In genomic region chr1:134092852-134093770, GRCm38 (mm10) we compare ENCODE assay signal across 8 mouse cellular contexts. TPM values are rescaled to one million over a fixed set of nuclear protein-coding genes. Genes with fewer than 3 reads are reported as not detected.
DNase-seq lines count a peak whose midpoint lies in the region; ATAC-seq and TF ChIP-seq lines count a peak whose summit lies in the region.

No protein-coding gene starts in this region.

- 2% methylated on average over 43 of the region's 43 CpGs for WGBS in cerebellum, adult 2 months
- WGBS in lung, embryonic 16.5 days, result 2% methylated on average over 37 of the region's 43 CpGs
- WGBS in thymus, adult 2 months, result 3% methylated on average over 43 of the region's 43 CpGs

- H3K36me3 ChIP-seq in MEL (ENCODE audit: control insufficient read depth in 1 of 2, insufficient read depth in 2 of 2, low read length in 2 of 2), result peaks cover 0 to 34% of the 10 kb centered on the region in 2 experiments; a peak in 2 of 4 replicates
- no peaks in the 10 kb centered on the region for H3K36me3 ChIP-seq in lung, embryonic 16.5 days (ENCODE audit: control insufficient read depth, insufficient read depth, low read length)
- H3K36me3 ChIP-seq in thymus, adult 2 months (ENCODE audit: control insufficient read depth, insufficient read depth, low read length), result no peaks in the 10 kb centered on the region

- peak; percentile 62 to 75 for ATAC-seq in hematopoietic stem cell, adult 5-6 weeks (replicated peaks in 1 of 2; ENCODE audit: insufficient read depth in 1 of 2, low FRiP score in 2 of 2, low TSS enrichment in 1 of 2, low read depth in 1 of 2, poor library complexity in 2 of 2, severe bottlenecking in 2 of 2)
- ATAC-seq in lung, embryonic 16.5 days (ENCODE audit: low read depth), result peak; percentile 93

- TF ChIP-seq CTCF in MEL (IDR thresholded peaks at IDR 0.05 in 2 of 3, conservative IDR thresholded peaks at IDR 0.05 in 1 of 3; ENCODE audit: control insufficient read depth in 1 of 3, insufficient read depth in 1 of 3, low read depth in 2 of 3, low read length in 3 of 3, poor library complexity in 1 of 3, severe bottlenecking in 1 of 3), result no peak
- TF ChIP-seq CTCF in cerebellum, adult 2 months (IDR thresholded peaks at IDR 0.05; ENCODE audit: borderline replicate concordance, insufficient read depth, low read depth, low read length), result no peak
- no peak; the same call in 1 of the 2 replicates for TF ChIP-seq CTCF in thymus, adult 2 months (IDR thresholded peaks at IDR 0.05; ENCODE audit: borderline replicate concordance, control insufficient read depth, extremely low read depth, insufficient read depth, low read length, poor library complexity)

- no peaks in the 10 kb centered on the region for H3K9me3 ChIP-seq in MEL (replicated peaks; ENCODE audit: insufficient read depth, low read length)
- H3K9me3 ChIP-seq in lung, embryonic 16.5 days (ENCODE audit: control insufficient read depth, low read length), result no peaks in the 10 kb centered on the region

- peak overlapping the region; percentile 81 for H3K4me2 ChIP-seq in lung, embryonic 16.5 days (ENCODE audit: low read depth, low read length)

- no peaks in the 10 kb centered on the region; the same call in 1 of the 2 replicates for H3K79me2 ChIP-seq in MEL (ENCODE audit: control insufficient read depth, insufficient read depth, low read length, poor library complexity)

- peak in 1 of 2 experiments; percentile 35; a peak in 2 of 4 replicates for TF ChIP-seq EP300 in MEL (IDR thresholded peaks at IDR 0.05; ENCODE audit: low read depth in 1 of 2, low read length in 2 of 2)

- DNase-seq in MEL (ENCODE audit: low read depth, low spot score), result peak; percentile 96
- DNase-seq in cerebellum, adult 2 months, result peak; percentile 92 to 95
- peak; percentile 84 for DNase-seq in forelimb bud, embryonic 11.5 days (ENCODE audit: low read depth, low spot score)
- peak; percentile 93 for DNase-seq in layer of hippocampus, adult 9-11 months
- peak; percentile 90 for DNase-seq in ovary, adult 18-20 months (ENCODE audit: low spot score)
- DNase-seq in thymus, adult 2 months, result peak; percentile 87

- H3K4me1 ChIP-seq in MEL (ENCODE audit: control insufficient read depth in 1 of 2, insufficient read depth in 2 of 2, low read length in 2 of 2), result peaks cover 9 to 55% of the 10 kb centered on the region in 2 experiments; a peak in 3 of 4 replicates
- H3K4me1 ChIP-seq in cerebellum, adult 2 months (ENCODE audit: control insufficient read depth, insufficient read depth, low read length), result peaks cover 22% of the 10 kb centered on the region
- H3K4me1 ChIP-seq in lung, embryonic 16.5 days (replicated peaks; ENCODE audit: control insufficient read depth, insufficient read depth, low read length), result peaks cover 52% of the 10 kb centered on the region
- H3K4me1 ChIP-seq in thymus, adult 2 months (replicated peaks; ENCODE audit: control insufficient read depth, insufficient read depth, low read length), result peaks cover 53% of the 10 kb centered on the region

- no peaks in the 10 kb centered on the region for H3K27me3 ChIP-seq in MEL (ENCODE audit: control insufficient read depth in 1 of 2, insufficient read depth in 2 of 2, low read length in 2 of 2)
- no peaks in the 10 kb centered on the region for H3K27me3 ChIP-seq in cerebellum, adult 2 months (ENCODE audit: control insufficient read depth, insufficient read depth, low read length)
- H3K27me3 ChIP-seq in lung, embryonic 16.5 days (ENCODE audit: control insufficient read depth, insufficient read depth, low read depth, low read length), result no peaks in the 10 kb centered on the region
- H3K27me3 ChIP-seq in thymus, adult 2 months (ENCODE audit: control insufficient read depth, insufficient read depth, low read length), result no peaks in the 10 kb centered on the region

- H3K27ac ChIP-seq in MEL (ENCODE audit: control insufficient read depth, low read depth, low read length), result peak overlapping the region; percentile 79
- peak overlapping the region; percentile 97 for H3K27ac ChIP-seq in cerebellum, adult 2 months (ENCODE audit: insufficient read depth, low read length)
- peak overlapping the region; percentile 95 for H3K27ac ChIP-seq in lung, embryonic 16.5 days (ENCODE audit: low read length)
- H3K27ac ChIP-seq in thymus, adult 2 months (ENCODE audit: control insufficient read depth, insufficient read depth, low read length), result peak overlapping the region; percentile 69

- peak overlapping the region; percentile 74 for H3K9ac ChIP-seq in MEL (ENCODE audit: control insufficient read depth, low read depth, low read length, poor library complexity, severe bottlenecking)
- peak overlapping the region; percentile 73 for H3K9ac ChIP-seq in lung, embryonic 16.5 days (ENCODE audit: low read length)

- peak in 1 of 2 experiments; percentile 46; a peak in 1 of 4 replicates for TF ChIP-seq POLR2A in MEL (IDR thresholded peaks at IDR 0.05; ENCODE audit: control insufficient read depth in 1 of 2, insufficient read depth in 1 of 2, low read depth in 1 of 2, low read length in 2 of 2, poor library complexity in 1 of 2)
- peak; percentile 76 for TF ChIP-seq POLR2A in cerebellum, adult 2 months (IDR thresholded peaks at IDR 0.05; ENCODE audit: borderline replicate concordance, insufficient read depth, low read length)
- 0 out of 2 replicates have a peak, but pooled peaks have one; percentile 42 for TF ChIP-seq POLR2A in thymus, adult 2 months (IDR thresholded peaks at IDR 0.05; ENCODE audit: control insufficient read depth, extremely low read depth, insufficient read depth, low read length, poor library complexity)

- no peak for TF ChIP-seq RAD21 in MEL (IDR thresholded peaks at IDR 0.05; ENCODE audit: low read depth, low read length)

- H3K4me3 ChIP-seq in MEL (ENCODE audit: control insufficient read depth in 1 of 2, insufficient read depth in 1 of 2, low read depth in 2 of 2, low read length in 2 of 2), result peak overlapping the region; percentile 58 to 74
- peak overlapping the region; percentile 92 for H3K4me3 ChIP-seq in cerebellum, adult 2 months (replicated peaks; ENCODE audit: insufficient read depth, low read depth, low read length)
- peak overlapping the region; percentile 54 for H3K4me3 ChIP-seq in lung, embryonic 16.5 days (ENCODE audit: low read length)
- H3K4me3 ChIP-seq in thymus, adult 2 months (ENCODE audit: control insufficient read depth, insufficient read depth, low read length), result peak overlapping the region; percentile 56

TF ChIP-seq in MEL, 35 proteins besides CTCF, POLR2A, EP300 and RAD21 (continues in another document):
- TF ChIP-seq USF1 (IDR thresholded peaks at IDR 0.05; ENCODE audit: low read depth, low read length) (0 out of 2 replicates have a peak, but pooled peaks have one; percentile 5), SIN3A (IDR thresholded peaks at IDR 0.05; ENCODE audit: low read length) (peak; percentile 58; the same call in 1 of the 2 replicates), TBP (IDR thresholded peaks at IDR 0.05; ENCODE audit: low read depth, low read length) (no peak), ZMIZ1 (IDR thresholded peaks at IDR 0.05; ENCODE audit: low read depth, low read length) (0 out of 2 replicates have a peak, but pooled peaks have one; percentile 57), TAL1 (IDR thresholded peaks at IDR 0.05; ENCODE audit: low read length) (peak; percentile 67), HCFC1 (IDR thresholded peaks at IDR 0.05; ENCODE audit: low read depth, low read length) (peak; percentile 71), ZKSCAN1 (IDR thresholded peaks at IDR 0.05; ENCODE audit: low read depth, low read length) (no peak), E2F4 (IDR thresholded peaks at IDR 0.05; ENCODE audit: borderline replicate concordance, low read depth, low read length) (no peak), NELFE (IDR thresholded peaks at IDR 0.05; ENCODE audit: low read depth, low read length) (peak; percentile 55; the same call in 1 of the 2 replicates), MEF2A (IDR thresholded peaks at IDR 0.05; ENCODE audit: extremely low read depth, insufficient replicate concordance, low read depth, low read length, poor library complexity, severe bottlenecking) (no peak), CHD2 (IDR thresholded peaks at IDR 0.05; ENCODE audit: low read length) (peak; percentile 25), JUND (IDR thresholded peaks at IDR 0.05; ENCODE audit: low read depth, low read length) (no peak), TCF12 (IDR thresholded peaks at IDR 0.05; ENCODE audit: low read depth, low read length) (peak; percentile 60), BHLHE40 (IDR thresholded peaks at IDR 0.05; ENCODE audit: borderline replicate concordance, low read depth, low read length) (no peak), CHD1 (IDR thresholded peaks at IDR 0.05; ENCODE audit: low read depth, low read length) (no peak), MAZ (IDR thresholded peaks at IDR 0.05; ENCODE audit: low read depth, low read length) (peak; percentile 87; the same call in 1 of the 2 replicates), MAX (IDR thresholded peaks at IDR 0.05; ENCODE audit: low read length) (no peak), ZC3H11A (IDR thresholded peaks at IDR 0.05; ENCODE audit: low read depth, low read length) (no peak)

RNA-seq across cellular contexts. Expression of gene Btg2, which starts 14.2 kb away (rescaled TPM):
- 2.1 and 2.7 TPM in 2 replicates for total RNA-seq in MEL (2012; rRNA removed)
- polyA plus RNA-seq in MEL (2012; ENCODE audit: insufficient read depth in 1 of 2, insufficient read length in 2 of 2, low read depth in 1 of 2, low replicate concordance in 2 of 2, missing spikeins in 1 of 2), result 1 to 10 TPM in 1 of 2 experiments, not detected in 1; 3.6 TPM
- polyA plus RNA-seq in cerebellum, adult 2 months (2012; rRNA removed), result 11.9 and 15.3 TPM in 2 replicates
- total RNA-seq in hematopoietic stem cell, adult 5-6 weeks (2017), result 141 and 174 TPM in 2 replicates
- 130 and 135 TPM in 2 replicates for polyA plus RNA-seq in lung, embryonic 16.5 days (2015; fragmentation: Nextera tagmentation; extraction: Ambion mirVana)
- polyA plus RNA-seq in thymus, adult 2 months (2012; rRNA removed), result 432 and 481 TPM in 2 replicates

RNA-seq across cellular contexts. Expression of gene Chit1, which starts 17.9 kb away (rescaled TPM):
- total RNA-seq in MEL (2012; rRNA removed), result not detected in 2 replicates
- polyA plus RNA-seq in MEL (2012; ENCODE audit: insufficient read depth in 1 of 2, insufficient read length in 2 of 2, low read depth in 1 of 2, low replicate concordance in 2 of 2, missing spikeins in 1 of 2), result not detected
- polyA plus RNA-seq in cerebellum, adult 2 months (2012; rRNA removed), result not detected in 2 replicates
- total RNA-seq in hematopoietic stem cell, adult 5-6 weeks (2017), result 0.25 TPM in 1 of 2 replicates, not detected in the other
- 0.09 and 0.24 TPM in 2 replicates for polyA plus RNA-seq in lung, embryonic 16.5 days (2015; fragmentation: Nextera tagmentation; extraction: Ambion mirVana)
- polyA plus RNA-seq in thymus, adult 2 months (2012; rRNA removed), result 0.54 and 0.78 TPM in 2 replicates

RNA-seq across cellular contexts. Expression of gene Fmod, which starts 56.1 kb away (rescaled TPM):
- total RNA-seq in MEL (2012; rRNA removed), result not detected in 2 replicates
- polyA plus RNA-seq in MEL (2012; ENCODE audit: insufficient read depth in 1 of 2, insufficient read length in 2 of 2, low read depth in 1 of 2, low replicate concordance in 2 of 2, missing spikeins in 1 of 2), result not detected
- 7.5 and 10.8 TPM in 2 replicates for polyA plus RNA-seq in cerebellum, adult 2 months (2012; rRNA removed)
- total RNA-seq in hematopoietic stem cell, adult 5-6 weeks (2017), result not detected in 2 replicates
- polyA plus RNA-seq in lung, embryonic 16.5 days (2015; fragmentation: Nextera tagmentation; extraction: Ambion mirVana), result 159 and 191 TPM in 2 replicates
- polyA plus RNA-seq in thymus, adult 2 months (2012; rRNA removed), result 3.5 and 4.4 TPM in 2 replicates

Comparison
In these comparisons a context has a peak if more than half of its experiments do, and no peak if none do; other contexts are left out.
1. Peak in every context shown above with its lines: DNase-seq, ATAC-seq, H3K4me3 ChIP-seq and H3K27ac ChIP-seq.
2. RNA of gene Fmod, which starts 56.1 kb away (polyA plus RNA-seq): 159 to 191 TPM in lung, embryonic 16.5 days; 7.5 to 10.8 TPM in cerebellum, adult 2 months, 3.5 to 4.4 TPM in thymus, adult 2 months and not detected in MEL; every median in the first group is over 10 times any median in the second.